ENCODE assay signal across 8 mouse cellular contexts in genomic region chr11:49754958-49755665, GRCm38 (mm10). TPM values are rescaled to one million over a fixed set of nuclear protein-coding genes. Genes with fewer than 3 reads are reported as not detected.
DNase-seq lines count a peak whose midpoint lies in the region; ATAC-seq and TF ChIP-seq lines count a peak whose summit lies in the region.

No protein-coding gene starts in this region.

- H3K79me2 ChIP-seq in liver, adult 2 months (ENCODE audit: control insufficient read depth, insufficient read depth, low read length): no peaks in the 10 kb centered on the region

- no peak overlapping the region for H3K4me3 ChIP-seq in liver, adult 2 months (ENCODE audit: insufficient read depth, low read depth, low read length)
- no peak overlapping the region for H3K4me3 ChIP-seq in liver, embryonic 11.5 days (ENCODE audit: low read depth, low read length)
- H3K4me3 ChIP-seq in kidney, embryonic 15.5 days (replicated peaks): no peak overlapping the region
- H3K4me3 ChIP-seq in small intestine, adult 2 months (ENCODE audit: low read depth, low read length): peak overlapping the region; percentile 18; the same call in 1 of the 2 replicates

- WGBS in liver, adult 2 months: 58% methylated on average over 12 of the region's 12 CpGs
- 45% methylated on average over 12 of the region's 12 CpGs for WGBS in liver, embryonic 11.5 days
- 43% methylated on average over 12 of the region's 12 CpGs for WGBS in kidney, embryonic 15.5 days
- WGBS in small intestine, adult 2 months: 18% methylated on average over 12 of the region's 12 CpGs

- H3K27ac ChIP-seq in liver, adult 2 months (replicated peaks; ENCODE audit: insufficient read depth, low read depth, low read length): peak overlapping the region; percentile 22
- H3K27ac ChIP-seq in liver, embryonic 11.5 days (ENCODE audit: low read depth, low read length): no peak overlapping the region
- peak overlapping the region; percentile 52; the same call in 1 of the 2 replicates for H3K27ac ChIP-seq in kidney, embryonic 15.5 days
- H3K27ac ChIP-seq in small intestine, adult 2 months (ENCODE audit: insufficient read depth, low read depth, low read length): no peak overlapping the region

- ATAC-seq in liver, embryonic 11.5 days (replicated peaks; ENCODE audit: low FRiP score): no peak
- no peak; the same call in 1 of the 2 replicates for ATAC-seq in kidney, embryonic 15.5 days (replicated peaks; ENCODE audit: low FRiP score)

- H3K9me3 ChIP-seq in liver, embryonic 11.5 days (ENCODE audit: control insufficient read depth, low read length): no peaks in the 10 kb centered on the region
- no peaks in the 10 kb centered on the region for H3K9me3 ChIP-seq in kidney, embryonic 15.5 days (replicated peaks)

- no peaks in the 10 kb centered on the region for H3K36me3 ChIP-seq in liver, adult 2 months (ENCODE audit: control insufficient read depth, insufficient read depth, low read length)
- no peaks in the 10 kb centered on the region for H3K36me3 ChIP-seq in liver, embryonic 11.5 days (ENCODE audit: control insufficient read depth, insufficient read depth, low read length)
- no peaks in the 10 kb centered on the region for H3K36me3 ChIP-seq in kidney, embryonic 15.5 days
- no peaks in the 10 kb centered on the region for H3K36me3 ChIP-seq in small intestine, adult 2 months (ENCODE audit: control insufficient read depth, insufficient read depth, low read length)

- H3K4me2 ChIP-seq in liver, embryonic 11.5 days: no peak overlapping the region
- no peak overlapping the region for H3K4me2 ChIP-seq in kidney, embryonic 15.5 days

- DNase-seq in liver, adult 2 months (ENCODE audit: extremely low read depth, low read depth, low spot score): peak; percentile 27
- DNase-seq in liver, embryonic 11.5 days (ENCODE audit: low spot score): no peak
- DNase-seq in heart, adult 9 months (ENCODE audit: low spot score in 2 of 2): peak; percentile 79 to 84
- DNase-seq in B cell, adult 2 months: no peak
- DNase-seq in retina, embryonic 14.5 days (ENCODE audit: low spot score): no peak
- DNase-seq in ovary, postnatal 36 days (ENCODE audit: low spot score): no peak

- no peaks in the 10 kb centered on the region for H3K27me3 ChIP-seq in liver, adult 2 months (ENCODE audit: control insufficient read depth, insufficient read depth, low read length)
- H3K27me3 ChIP-seq in liver, embryonic 11.5 days (replicated peaks; ENCODE audit: control insufficient read depth, insufficient read depth, low read length): no peaks in the 10 kb centered on the region
- no peaks in the 10 kb centered on the region for H3K27me3 ChIP-seq in kidney, embryonic 15.5 days
- no peaks in the 10 kb centered on the region for H3K27me3 ChIP-seq in small intestine, adult 2 months (ENCODE audit: control insufficient read depth, insufficient read depth, low read length)

- no peak for TF ChIP-seq POLR2A in liver, adult 2 months (IDR thresholded peaks at IDR 0.05; ENCODE audit: extremely low read depth, insufficient read depth, low read length)
- TF ChIP-seq POLR2A in small intestine, adult 2 months (IDR thresholded peaks at IDR 0.05; ENCODE audit: low read depth, low read length): no peak

- no peak for TF ChIP-seq CTCF in liver, adult 2 months (IDR thresholded peaks at IDR 0.05; ENCODE audit: low read depth, low read length)
- TF ChIP-seq CTCF in small intestine, adult 2 months (IDR thresholded peaks at IDR 0.05; ENCODE audit: extremely low read depth, insufficient read length, insufficient replicate concordance, low read depth, low read length): no peak

- no peak overlapping the region for H3K9ac ChIP-seq in liver, adult 2 months (ENCODE audit: low read depth, low read length)
- H3K9ac ChIP-seq in liver, embryonic 11.5 days (ENCODE audit: low read depth, low read length): no peak overlapping the region
- no peak overlapping the region for H3K9ac ChIP-seq in kidney, embryonic 15.5 days

- no peaks in the 10 kb centered on the region for H3K4me1 ChIP-seq in liver, adult 2 months (ENCODE audit: control insufficient read depth, insufficient read depth, low read length)
- no peaks in the 10 kb centered on the region; the same call in 1 of the 2 replicates for H3K4me1 ChIP-seq in liver, embryonic 11.5 days (replicated peaks; ENCODE audit: control insufficient read depth, insufficient read depth, low read length)
- peaks cover 9% of the 10 kb centered on the region; the same call in 1 of the 2 replicates for H3K4me1 ChIP-seq in kidney, embryonic 15.5 days
- no peaks in the 10 kb centered on the region; the same call in 1 of the 2 replicates for H3K4me1 ChIP-seq in small intestine, adult 2 months (ENCODE audit: control insufficient read depth, insufficient read depth, insufficient read length, low read length)

RNA-seq across cellular contexts. Expression of gene Gfpt2, which starts 38.9 kb away (rescaled TPM):
- total RNA-seq in liver, adult 2 months (2014; rRNA removed): 0.28 and 0.34 TPM in 2 replicates
- polyA plus RNA-seq in liver, adult 2 months (2012; rRNA removed): 0.20 and 0.22 TPM in 2 replicates
- 6.2 and 6.5 TPM in 2 replicates for polyA plus RNA-seq in liver, embryonic 11.5 days (2014; fragmentation: Nextera tagmentation; extraction: Ambion mirVana)
- 12.4 and 13.8 TPM in 2 replicates for polyA plus RNA-seq in kidney, embryonic 15.5 days (2015; fragmentation: Nextera tagmentation; extraction: Ambion mirVana)
- polyA plus RNA-seq in small intestine, adult 2 months (2012; rRNA removed): 0.48 and 0.71 TPM in 2 replicates

RNA-seq across cellular contexts. Expression of gene Cnot6, which starts 42.6 kb away (rescaled TPM):
- 20.7 and 22.8 TPM in 2 replicates for total RNA-seq in liver, adult 2 months (2014; rRNA removed)
- polyA plus RNA-seq in liver, adult 2 months (2012; rRNA removed): 6.0 and 6.4 TPM in 2 replicates
- polyA plus RNA-seq in liver, embryonic 11.5 days (2014; fragmentation: Nextera tagmentation; extraction: Ambion mirVana): 34.8 and 35.9 TPM in 2 replicates
- 67.1 and 70.8 TPM in 2 replicates for polyA plus RNA-seq in kidney, embryonic 15.5 days (2015; fragmentation: Nextera tagmentation; extraction: Ambion mirVana)
- 2.7 and 5.1 TPM in 2 replicates for polyA plus RNA-seq in small intestine, adult 2 months (2012; rRNA removed)

Comparison
In these comparisons a context has a peak if more than half of its experiments do, and no peak if none do; other contexts are left out.
1. DNase-seq: peak in liver, adult 2 months (single experiment) and heart, adult 9 months (2 of 2); none in liver, embryonic 11.5 days (single experiment), B cell, adult 2 months (0 of 2), retina, embryonic 14.5 days (single experiment) and ovary, postnatal 36 days (single experiment).
2. H3K27ac ChIP-seq: peak in liver, adult 2 months (single experiment) and kidney, embryonic 15.5 days (single experiment); none in liver, embryonic 11.5 days (single experiment) and small intestine, adult 2 months (single experiment).